Mouse (Mus musculus): ENCODE measurements around the gene Trpt1. TPM values are rescaled to one million over a fixed set of nuclear protein-coding genes. Genes with fewer than 3 reads are reported as not detected.

Trpt1 gene
- polyA plus RNA-seq, 1 experiment from 2014 or later = 10.2 TPM

- H3K9ac ChIP-seq (ENCODE audit: low read length) = peak overlapping the region; percentile 76
- peak; percentile 89 for ATAC-seq (ENCODE audit: low FRiP score)
- H3K27ac ChIP-seq (ENCODE audit: low read depth, low read length) = peak overlapping the region; percentile 85
- H3K27me3 ChIP-seq (ENCODE audit: control insufficient read depth, insufficient read depth, low read length) = no peaks in the 10 kb centered on the region
- peaks cover 38% of the 10 kb centered on the region for H3K4me1 ChIP-seq (ENCODE audit: control insufficient read depth, insufficient read depth, low read length)
- WGBS = under 1% methylated on average over 59 of the region's 59 CpGs
- peak overlapping the region; percentile 71 for H3K4me2 ChIP-seq
- H3K4me3 ChIP-seq (ENCODE audit: low read depth, low read length) = peak overlapping the region; percentile 57
- DNase-seq (ENCODE audit: low spot score, missing footprints) = peak; percentile 100
- H3K36me3 ChIP-seq (ENCODE audit: control insufficient read depth, insufficient read depth, low read length) = peaks cover 14% of the 10 kb centered on the region
- H3K9me3 ChIP-seq (ENCODE audit: control insufficient read depth, low read length) = no peaks in the 10 kb centered on the region
Measured at GRCm38 (mm10) chr19:6979486-6980380, 16.2 kb upstream of the Trpt1 start.

GRCm38 (mm10) chr19:6980381-6981093, 15.4 kb upstream of the Trpt1 start, which contains the start of gene Fkbp2:
TSS of gene Fkbp2 (minus strand) at chr19:6980501.
- Histone ChIP-seq H3K4me1 (ENCODE audit: control insufficient read depth, insufficient read depth, low read length) (peaks cover 38% of the 10 kb centered on the region), H3K4me2 (peak within 1 kb of the TSS; percentile 71), H3K27me3 (ENCODE audit: control insufficient read depth, insufficient read depth, low read length) (no peaks in the 10 kb centered on the region), H3K9ac (ENCODE audit: low read length) (peak within 1 kb of the TSS; percentile 76), H3K4me3 (ENCODE audit: low read depth, low read length) (peak within 1 kb of the TSS; percentile 57), H3K27ac (ENCODE audit: low read depth, low read length) (peak within 1 kb of the TSS; percentile 85), H3K9me3 (ENCODE audit: control insufficient read depth, low read length) (no peaks in the 10 kb centered on the region), H3K36me3 (ENCODE audit: control insufficient read depth, insufficient read depth, low read length) (peaks cover 14% of the 10 kb centered on the region)
- ATAC-seq (ENCODE audit: low FRiP score) = peak; percentile 87
- DNase-seq (ENCODE audit: low spot score, missing footprints) = peak; percentile 99
- 2% methylated on average over 38 of the region's 38 CpGs for WGBS

GRCm38 (mm10) chr19:6981465-6981864, 14.5 kb upstream of the Trpt1 start:
- Histone ChIP-seq H3K9me3 (ENCODE audit: control insufficient read depth, low read length) (no peaks in the 10 kb centered on the region), H3K9ac (ENCODE audit: low read length) (no peak overlapping the region), H3K4me3 (ENCODE audit: low read depth, low read length) (no peak overlapping the region), H3K36me3 (ENCODE audit: control insufficient read depth, insufficient read depth, low read length) (peaks cover 14% of the 10 kb centered on the region), H3K4me1 (ENCODE audit: control insufficient read depth, insufficient read depth, low read length) (peaks cover 35% of the 10 kb centered on the region), H3K27ac (ENCODE audit: low read depth, low read length) (no peak overlapping the region), H3K4me2 (no peak overlapping the region), H3K27me3 (ENCODE audit: control insufficient read depth, insufficient read depth, low read length) (no peaks in the 10 kb centered on the region)
- DNase-seq (ENCODE audit: low spot score, missing footprints) (no peak), ATAC-seq (ENCODE audit: low FRiP score) (no peak)
- 90% methylated on average over 4 of the region's 4 CpGs for WGBS

- H3K4me1 ChIP-seq (ENCODE audit: control insufficient read depth, insufficient read depth, low read length) = peaks cover 27% of the 10 kb centered on the region
- DNase-seq (ENCODE audit: low spot score, missing footprints) (no peak), ATAC-seq (ENCODE audit: low FRiP score) (no peak)
- peaks cover 2% of the 10 kb centered on the region; the same call in 1 of the 2 replicates for H3K36me3 ChIP-seq (ENCODE audit: control insufficient read depth, insufficient read depth, low read length)
- 73% methylated on average over 5 of the region's 5 CpGs for WGBS
- no peaks in the 10 kb centered on the region for H3K27me3 ChIP-seq (ENCODE audit: control insufficient read depth, insufficient read depth, low read length)
- no peaks in the 10 kb centered on the region for H3K9me3 ChIP-seq (ENCODE audit: control insufficient read depth, low read length)
- H3K9ac ChIP-seq (ENCODE audit: low read length) = no peak overlapping the region
- no peak overlapping the region for H3K27ac ChIP-seq (ENCODE audit: low read depth, low read length)
- no peak overlapping the region for H3K4me2 ChIP-seq
- H3K4me3 ChIP-seq (ENCODE audit: low read depth, low read length) = no peak overlapping the region
Measured at GRCm38 (mm10) chr19:6983621-6984020, 12.3 kb upstream of the Trpt1 start.

- no peak overlapping the region for H3K9ac ChIP-seq (ENCODE audit: low read length)
- ATAC-seq (ENCODE audit: low FRiP score) (no peak), DNase-seq (ENCODE audit: low spot score, missing footprints) (no peak)
- no peak overlapping the region for H3K4me3 ChIP-seq (ENCODE audit: low read depth, low read length)
- H3K36me3 ChIP-seq (ENCODE audit: control insufficient read depth, insufficient read depth, low read length) = peaks cover 2% of the 10 kb centered on the region; the same call in 1 of the 2 replicates
- no peak overlapping the region for H3K27ac ChIP-seq (ENCODE audit: low read depth, low read length)
- peaks cover 20% of the 10 kb centered on the region for H3K4me1 ChIP-seq (ENCODE audit: control insufficient read depth, insufficient read depth, low read length)
- no peak overlapping the region for H3K4me2 ChIP-seq
- no peaks in the 10 kb centered on the region for H3K27me3 ChIP-seq (ENCODE audit: control insufficient read depth, insufficient read depth, low read length)
- H3K9me3 ChIP-seq (ENCODE audit: control insufficient read depth, low read length) = no peaks in the 10 kb centered on the region
- 86% methylated on average over 19 of the region's 19 CpGs for WGBS
Measured at GRCm38 (mm10) chr19:6985300-6985699, 10.6 kb upstream of the Trpt1 start.

- ATAC-seq (ENCODE audit: low FRiP score) (no peak), DNase-seq (ENCODE audit: low spot score, missing footprints) (no peak)
- Histone ChIP-seq H3K36me3 (ENCODE audit: control insufficient read depth, insufficient read depth, low read length) (peaks cover 2% of the 10 kb centered on the region; the same call in 1 of the 2 replicates), H3K4me1 (ENCODE audit: control insufficient read depth, insufficient read depth, low read length) (peaks cover 16% of the 10 kb centered on the region), H3K4me2 (peak overlapping the region; percentile 77), H3K27ac (ENCODE audit: low read depth, low read length) (no peak overlapping the region), H3K9ac (ENCODE audit: low read length) (peak overlapping the region; percentile 72), H3K4me3 (ENCODE audit: low read depth, low read length) (peak overlapping the region; percentile 55), H3K9me3 (ENCODE audit: control insufficient read depth, low read length) (no peaks in the 10 kb centered on the region), H3K27me3 (ENCODE audit: control insufficient read depth, insufficient read depth, low read length) (no peaks in the 10 kb centered on the region)
- WGBS = 76% methylated on average over 10 of the region's 10 CpGs
Measured at GRCm38 (mm10) chr19:6985951-6986708, 9.8 kb upstream of the Trpt1 start.

- WGBS = under 1% methylated on average over 68 of the region's 85 CpGs
- Histone ChIP-seq H3K9me3 (ENCODE audit: control insufficient read depth, low read length) (no peaks in the 10 kb centered on the region), H3K27ac (ENCODE audit: low read depth, low read length) (peak within 1 kb of the TSS; percentile 26; the same call in 1 of the 2 replicates), H3K9ac (ENCODE audit: low read length) (peak within 1 kb of the TSS; percentile 72), H3K4me2 (peak within 1 kb of the TSS; percentile 77), H3K36me3 (ENCODE audit: control insufficient read depth, insufficient read depth, low read length) (peaks cover 2% of the 10 kb centered on the region; the same call in 1 of the 2 replicates), H3K4me3 (ENCODE audit: low read depth, low read length) (peak within 1 kb of the TSS; percentile 55), H3K27me3 (ENCODE audit: control insufficient read depth, insufficient read depth, low read length) (no peaks in the 10 kb centered on the region), H3K4me1 (ENCODE audit: control insufficient read depth, insufficient read depth, low read length) (peaks cover 18% of the 10 kb centered on the region)
- peak; percentile 61 for ATAC-seq (ENCODE audit: low FRiP score)
- peak; percentile 94 for DNase-seq (ENCODE audit: low spot score, missing footprints)
Measured at GRCm38 (mm10) chr19:6987061-6987903, 8.6 kb upstream of the Trpt1 start, which contains the start of gene Vegfb. TSS of gene Vegfb (minus strand) at chr19:6987651.

- Histone ChIP-seq H3K36me3 (ENCODE audit: control insufficient read depth, insufficient read depth, low read length) (no peaks in the 10 kb centered on the region; the same call in 1 of the 2 replicates), H3K4me1 (ENCODE audit: control insufficient read depth, insufficient read depth, low read length) (peaks cover 19% of the 10 kb centered on the region), H3K9ac (ENCODE audit: low read length) (peak overlapping the region; percentile 72), H3K4me3 (ENCODE audit: low read depth, low read length) (peak overlapping the region; percentile 55), H3K4me2 (peak overlapping the region; percentile 77), H3K9me3 (ENCODE audit: control insufficient read depth, low read length) (no peaks in the 10 kb centered on the region), H3K27me3 (ENCODE audit: control insufficient read depth, insufficient read depth, low read length) (no peaks in the 10 kb centered on the region), H3K27ac (ENCODE audit: low read depth, low read length) (peak overlapping the region; percentile 26; the same call in 1 of the 2 replicates)
- ATAC-seq (ENCODE audit: low FRiP score) (peak; percentile 25; the same call in 1 of the 2 replicates), DNase-seq (ENCODE audit: low spot score, missing footprints) (no peak)
- WGBS = 5% methylated on average over 8 of the region's 8 CpGs
Measured at GRCm38 (mm10) chr19:6987904-6988285, 8.0 kb upstream of the Trpt1 start.

Data from midbrain, embryonic 11.5 days (tissue).